Mouse (Mus musculus) forebrain, embryonic 12.5 days (tissue): ENCODE data around the gene Ppp4r1. TPM values are rescaled to one million over a fixed set of nuclear protein-coding genes. Genes with fewer than 3 reads are reported as not detected.
A peak's percentile ranks its signal among the peaks of the same experiment; 100 is the strongest.

Experiments used
- ATAC-seq: fragments of 200-750 bp; cut with Nextera tagmentation; 2 replicates; pipeline ENCODE4 v1.8.0; 2017; ENCODE audit warnings: moderate TSS enrichment; ENCODE audit not compliant: low FRiP score
- H3K27ac ChIP-seq: fragments of 300-500 bp; sonication (generic); 2 replicates; pipeline ENCODE4 v1.5.1; 2016; ENCODE audit warnings: mild to moderate bottlenecking
- H3K27me3 ChIP-seq: fragments of 300-500 bp; sonication (generic); 2 replicates; pipeline ENCODE4 v1.6.1; 2016; ENCODE audit warnings: mild to moderate bottlenecking
- H3K36me3 ChIP-seq: fragments of 300-500 bp; sonication (generic); replicated peaks from 2 replicates; pipeline ENCODE4 v1.6.1; 2016; ENCODE audit warnings: mild to moderate bottlenecking
- H3K4me1 ChIP-seq: fragments of 300-500 bp; sonication (generic); 2 replicates; pipeline ENCODE4 v1.6.1; 2016
- H3K4me2 ChIP-seq: fragments of 300-500 bp; sonication (generic); 2 replicates; pipeline ENCODE4 v1.6.1; 2016; ENCODE audit warnings: mild to moderate bottlenecking, moderate library complexity
- H3K4me3 ChIP-seq: fragments of 300-500 bp; sonication (generic); replicated peaks from 2 replicates; pipeline ENCODE4 v1.5.1; 2016; ENCODE audit warnings: mild to moderate bottlenecking
- H3K9ac ChIP-seq: fragments of 300-500 bp; sonication (generic); 2 replicates; pipeline ENCODE4 v1.6.1; 2016; ENCODE audit warnings: mild to moderate bottlenecking
- H3K9me3 ChIP-seq: fragments of 300-500 bp; sonication (generic); 2 replicates; pipeline ENCODE4 v1.6.1; 2016
- WGBS: fragments of 180-500 bp; shearing (Covaris S2); methylation state at CpG from one replicate; pipeline ENCODE4 v1.1.7; 2016; 5-methylcytosine and 5-hydroxymethylcytosine counted together
- polyA plus RNA-seq: library from polyadenylated mRNA; unstranded; fragments of >200 nt; fragmentation: Nextera tagmentation; extraction: Ambion mirVana; gene quantifications from 2 replicates; pipeline ENCODE4 v1.2.1, GENCODE M21; 2016

Gene Ppp4r1
- polyA plus RNA-seq, 1 experiment from 2014 or later = 59.3 TPM

DNA sequence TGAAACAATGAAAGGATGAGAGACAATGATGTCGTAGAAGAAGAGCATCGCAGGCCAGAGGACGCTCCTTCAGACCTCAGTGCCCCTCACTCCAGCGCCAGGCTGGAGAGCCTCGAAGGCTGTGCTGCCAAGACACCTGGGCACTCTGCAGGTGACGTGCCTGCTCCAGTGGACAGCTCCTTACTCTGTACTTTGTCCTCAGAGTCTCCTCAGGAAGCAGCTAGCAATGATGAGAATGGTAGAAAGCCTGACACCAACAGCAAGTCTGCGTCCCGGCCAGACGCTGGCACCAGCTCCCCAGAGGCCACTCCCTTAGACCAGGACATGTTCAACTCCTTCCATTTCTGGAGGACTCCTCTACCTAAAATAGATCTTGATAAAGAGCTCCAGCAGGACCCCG lies 41.9 kb downstream of the Ppp4r1 start:
- H3K27me3 ChIP-seq = no peaks in the 10 kb centered on the region
- H3K4me3 ChIP-seq = no peak overlapping the region
- peaks cover 60% of the 10 kb centered on the region for H3K36me3 ChIP-seq
- no peak for ATAC-seq
- no peak overlapping the region for H3K27ac ChIP-seq
- 93% methylated on average over 10 of the region's 10 CpGs for WGBS
- H3K4me2 ChIP-seq = no peak overlapping the region
- peaks cover 10% of the 10 kb centered on the region for H3K4me1 ChIP-seq
- no peaks in the 10 kb centered on the region for H3K9me3 ChIP-seq
- no peak overlapping the region for H3K9ac ChIP-seq

DNA sequence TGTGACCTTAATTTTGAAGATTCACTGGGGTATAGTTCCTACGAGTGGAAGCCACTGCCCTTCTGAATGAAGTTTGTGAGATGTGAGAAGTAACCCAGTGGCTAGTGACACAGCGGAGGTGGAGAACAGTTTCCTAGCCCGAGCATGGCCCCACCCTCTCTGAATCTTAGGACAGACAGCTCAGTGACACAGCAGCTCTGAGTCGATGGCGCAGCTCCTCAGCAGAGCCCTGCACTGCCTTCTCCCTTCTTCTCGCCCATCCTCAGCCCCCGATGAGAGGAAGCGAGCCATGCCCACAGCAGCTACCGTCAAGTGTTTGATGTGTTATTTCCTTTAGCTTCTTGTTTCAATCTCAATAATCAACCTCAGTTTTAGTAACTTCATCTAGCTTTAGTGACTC lies 43.9 kb downstream of the Ppp4r1 start:
- peaks cover 73% of the 10 kb centered on the region for H3K36me3 ChIP-seq
- 0 out of 2 replicates have a peak overlapping the region, but pooled peaks have one; percentile 36 for H3K27ac ChIP-seq
- 76% methylated on average over 9 of the region's 9 CpGs for WGBS
- ATAC-seq = no peak
- no peaks in the 10 kb centered on the region for H3K9me3 ChIP-seq
- H3K9ac ChIP-seq = no peak overlapping the region
- no peaks in the 10 kb centered on the region for H3K27me3 ChIP-seq
- no peak overlapping the region for H3K4me2 ChIP-seq
- H3K4me1 ChIP-seq = peaks cover 10% of the 10 kb centered on the region
- no peak overlapping the region for H3K4me3 ChIP-seq

DNA sequence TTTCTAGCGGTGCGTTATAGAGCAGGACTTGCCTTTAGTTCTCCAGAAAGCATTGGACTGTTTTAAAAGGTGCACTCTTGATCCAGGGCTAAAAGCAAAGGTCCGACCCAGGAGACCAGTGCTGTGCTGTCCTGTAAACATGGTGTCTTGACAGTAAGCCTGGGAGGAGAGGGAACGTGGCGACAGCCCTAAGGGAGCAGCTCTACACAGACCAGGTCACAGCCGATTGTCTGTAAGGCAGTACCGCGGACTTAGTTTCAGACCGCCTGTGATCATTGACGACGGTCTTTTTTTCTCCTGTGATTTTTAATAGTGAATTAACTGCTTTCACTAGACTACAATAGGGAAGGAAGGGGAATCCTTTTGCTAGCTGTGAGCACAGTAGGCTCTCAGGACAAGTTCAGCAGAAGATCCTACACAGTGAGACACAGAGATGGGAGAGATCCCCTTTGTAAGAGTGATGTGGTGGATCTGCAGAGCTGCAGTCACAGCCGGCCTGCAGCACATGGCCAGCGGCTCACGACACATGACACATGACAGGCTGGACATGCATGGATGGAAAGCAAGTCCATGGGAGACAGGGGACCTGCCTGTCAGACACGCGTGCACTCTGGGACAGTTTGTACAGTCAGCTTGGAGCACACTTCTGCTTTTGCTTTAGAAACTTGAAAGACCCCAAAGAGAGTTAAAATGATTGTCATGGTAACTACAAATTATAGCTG lies 44.9 kb downstream of the Ppp4r1 start:
- ATAC-seq = peak; percentile 42; the same call in 1 of the 2 replicates
- H3K4me2 ChIP-seq = no peak overlapping the region
- peaks cover 10% of the 10 kb centered on the region for H3K4me1 ChIP-seq
- H3K27me3 ChIP-seq = no peaks in the 10 kb centered on the region
- no peak overlapping the region for H3K9ac ChIP-seq
- peaks cover 74% of the 10 kb centered on the region for H3K36me3 ChIP-seq
- H3K27ac ChIP-seq = 0 out of 2 replicates have a peak overlapping the region, but pooled peaks have one; percentile 19
- no peak overlapping the region for H3K4me3 ChIP-seq
- no peaks in the 10 kb centered on the region for H3K9me3 ChIP-seq
- 50% methylated on average over 16 of the region's 16 CpGs for whole genome bisulfite sequencing

DNA sequence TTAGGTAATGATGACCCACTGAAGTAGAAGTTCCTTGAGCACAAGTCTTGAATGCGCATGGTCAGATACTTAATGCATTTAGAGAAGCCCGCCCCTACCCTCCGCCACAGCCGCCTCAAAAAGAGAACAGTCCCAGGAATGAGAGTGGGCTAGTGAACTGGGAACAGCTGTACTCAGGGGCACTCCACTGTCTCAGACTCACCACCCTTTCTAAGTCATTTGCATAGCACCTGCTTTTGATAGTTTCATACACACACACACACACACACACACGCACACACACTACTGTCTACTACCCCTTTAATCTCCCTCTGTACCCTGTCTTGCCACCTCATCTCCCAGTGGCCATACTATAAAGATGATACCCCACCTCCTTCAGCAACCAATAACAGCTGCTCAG lies 45.5 kb downstream of the Ppp4r1 start:
- 89% methylated on average over 5 of the region's 5 CpGs for WGBS
- peaks cover 73% of the 10 kb centered on the region for H3K36me3 ChIP-seq

DNA sequence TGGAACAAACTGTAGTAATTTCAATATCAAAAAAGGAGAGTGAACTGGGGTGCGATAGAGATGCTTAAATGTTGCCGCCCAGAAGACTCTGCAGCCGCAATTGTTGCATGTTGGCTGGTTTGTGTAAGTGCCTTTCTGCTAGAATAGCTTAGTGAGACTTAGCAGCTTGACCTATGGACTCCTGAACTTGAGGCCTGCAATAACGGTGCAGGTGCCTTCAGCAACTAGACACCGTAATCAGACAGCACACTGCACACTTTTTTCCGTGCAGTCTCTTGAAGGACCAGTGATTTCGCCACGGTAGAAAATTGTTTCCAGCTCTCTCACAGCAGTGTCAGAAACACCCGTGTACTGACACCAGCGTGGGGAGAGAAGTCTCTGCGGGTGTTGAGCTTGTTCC lies 46.6 kb downstream of the Ppp4r1 start:
- no peaks in the 10 kb centered on the region for H3K9me3 ChIP-seq
- peaks cover 10% of the 10 kb centered on the region for H3K4me1 ChIP-seq
- ATAC-seq = no peak
- H3K4me3 ChIP-seq = no peak overlapping the region
- 95% methylated on average over 11 of the region's 11 CpGs for WGBS
- no peak overlapping the region; the same call in 1 of the 2 replicates for H3K27ac ChIP-seq
- no peaks in the 10 kb centered on the region for H3K27me3 ChIP-seq
- no peak overlapping the region for H3K9ac ChIP-seq
- peaks cover 78% of the 10 kb centered on the region for H3K36me3 ChIP-seq
- no peak overlapping the region for H3K4me2 ChIP-seq

More for the DNA sequence above, 45.5 kb downstream of the Ppp4r1 start:
- H3K4me1 ChIP-seq = peaks cover 10% of the 10 kb centered on the region
- no peak overlapping the region for H3K27ac ChIP-seq
- H3K4me2 ChIP-seq = no peak overlapping the region
- H3K9ac ChIP-seq = no peak overlapping the region
- no peak overlapping the region for H3K4me3 ChIP-seq
- no peaks in the 10 kb centered on the region for H3K27me3 ChIP-seq
- H3K9me3 ChIP-seq = no peaks in the 10 kb centered on the region
- peak; percentile 48; the same call in 1 of the 2 replicates for ATAC-seq

DNA sequence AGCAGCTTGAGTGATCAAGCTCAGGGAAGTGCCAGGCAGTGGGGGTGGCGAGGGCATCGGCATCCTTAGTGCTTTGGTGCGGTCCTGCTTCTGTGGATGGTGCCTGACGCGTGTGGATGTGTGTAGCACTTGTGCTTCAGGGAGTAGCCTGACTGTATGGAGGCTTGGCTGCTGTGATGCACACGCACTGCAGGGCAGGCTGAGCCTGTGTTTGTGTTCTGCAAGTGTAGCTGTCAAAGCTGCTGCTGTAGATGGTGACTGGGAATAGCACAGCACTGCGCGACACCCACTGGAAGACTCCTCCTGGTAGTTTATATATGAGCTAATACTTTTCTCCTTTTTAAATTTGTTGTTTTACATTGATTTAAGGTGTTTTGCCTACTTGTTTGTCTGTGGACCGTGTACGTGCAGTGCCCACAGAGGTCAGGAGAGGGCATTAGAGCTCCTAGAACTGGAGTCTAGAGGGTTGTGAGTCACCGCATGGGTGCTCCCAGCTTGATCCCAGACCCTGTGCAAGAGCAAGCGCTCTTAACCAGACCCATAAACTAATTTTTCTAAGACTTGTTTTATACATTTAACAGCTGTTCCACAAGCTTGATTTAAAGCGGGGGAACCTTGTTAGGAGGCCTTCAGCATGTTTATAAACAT lies 48.0 kb downstream of the Ppp4r1 start:
- 92% methylated on average over 13 of the region's 13 CpGs for WGBS
- ATAC-seq = no peak
- peaks cover 74% of the 10 kb centered on the region for H3K36me3 ChIP-seq

DNA sequence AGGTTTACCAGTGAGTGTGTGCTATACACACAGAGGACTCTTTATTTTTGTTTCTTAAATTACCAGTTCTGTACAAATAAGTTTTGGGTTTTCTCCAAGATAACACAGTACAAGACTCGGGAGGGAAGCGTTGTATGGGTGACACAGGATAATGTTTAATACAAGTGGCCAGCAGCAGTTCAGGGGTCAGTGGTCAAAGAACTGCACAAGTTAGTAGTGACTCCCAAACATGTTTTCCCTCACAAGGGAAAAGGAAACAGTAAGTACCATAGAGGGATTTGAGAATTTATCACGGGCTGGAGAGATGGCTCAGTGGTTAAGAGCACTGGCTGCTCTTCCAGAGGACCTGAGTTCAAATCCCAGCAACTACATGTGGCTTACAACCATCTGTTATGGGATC lies 51.5 kb downstream of the Ppp4r1 start:
- ATAC-seq = no peak
- Histone ChIP-seq H3K36me3 (peaks cover 91% of the 10 kb centered on the region), H3K4me1 (no peaks in the 10 kb centered on the region; the same call in 1 of the 2 replicates), H3K9ac (no peak overlapping the region), H3K9me3 (no peaks in the 10 kb centered on the region), H3K27me3 (no peaks in the 10 kb centered on the region), H3K4me3 (no peak overlapping the region), H3K27ac (no peak overlapping the region), H3K4me2 (no peak overlapping the region)
- 92% methylated on average over 3 of the region's 3 CpGs for WGBS

More for the DNA sequence above, 48.0 kb downstream of the Ppp4r1 start:
- no peak overlapping the region for H3K27ac ChIP-seq
- no peak overlapping the region for H3K9ac ChIP-seq
- H3K4me3 ChIP-seq = no peak overlapping the region
- peaks cover 10% of the 10 kb centered on the region for H3K4me1 ChIP-seq
- no peak overlapping the region for H3K4me2 ChIP-seq
- H3K9me3 ChIP-seq = no peaks in the 10 kb centered on the region
- no peaks in the 10 kb centered on the region for H3K27me3 ChIP-seq

DNA sequence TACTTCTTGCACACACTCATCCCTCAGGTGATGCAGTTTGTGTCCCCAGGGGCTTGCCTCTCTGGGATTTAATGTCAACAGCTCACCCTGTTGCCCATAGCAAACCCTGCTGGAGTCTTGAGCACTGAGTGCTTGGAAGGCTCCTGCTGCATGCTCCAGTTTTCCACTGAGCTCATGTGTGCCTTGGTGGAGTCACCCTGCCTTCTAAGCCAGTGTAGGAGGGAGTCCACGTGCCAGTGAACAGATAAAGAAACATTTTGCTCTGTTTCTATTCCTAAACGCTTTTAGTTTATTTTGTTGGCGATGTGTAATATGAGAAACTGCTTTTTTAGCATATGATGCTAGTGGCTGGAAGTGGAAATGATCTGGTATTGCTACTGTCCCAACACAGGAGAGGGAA lies 54.4 kb downstream of the Ppp4r1 start:
- H3K4me3 ChIP-seq = no peak overlapping the region
- no peaks in the 10 kb centered on the region for H3K4me1 ChIP-seq
- WGBS = 89% methylated on average over 3 of the region's 3 CpGs
- H3K27me3 ChIP-seq = no peaks in the 10 kb centered on the region
- peaks cover 91% of the 10 kb centered on the region for H3K36me3 ChIP-seq
- no peaks in the 10 kb centered on the region for H3K9me3 ChIP-seq
- H3K9ac ChIP-seq = no peak overlapping the region
- H3K27ac ChIP-seq = no peak overlapping the region
- no peak overlapping the region for H3K4me2 ChIP-seq
- no peak for ATAC-seq

DNA sequence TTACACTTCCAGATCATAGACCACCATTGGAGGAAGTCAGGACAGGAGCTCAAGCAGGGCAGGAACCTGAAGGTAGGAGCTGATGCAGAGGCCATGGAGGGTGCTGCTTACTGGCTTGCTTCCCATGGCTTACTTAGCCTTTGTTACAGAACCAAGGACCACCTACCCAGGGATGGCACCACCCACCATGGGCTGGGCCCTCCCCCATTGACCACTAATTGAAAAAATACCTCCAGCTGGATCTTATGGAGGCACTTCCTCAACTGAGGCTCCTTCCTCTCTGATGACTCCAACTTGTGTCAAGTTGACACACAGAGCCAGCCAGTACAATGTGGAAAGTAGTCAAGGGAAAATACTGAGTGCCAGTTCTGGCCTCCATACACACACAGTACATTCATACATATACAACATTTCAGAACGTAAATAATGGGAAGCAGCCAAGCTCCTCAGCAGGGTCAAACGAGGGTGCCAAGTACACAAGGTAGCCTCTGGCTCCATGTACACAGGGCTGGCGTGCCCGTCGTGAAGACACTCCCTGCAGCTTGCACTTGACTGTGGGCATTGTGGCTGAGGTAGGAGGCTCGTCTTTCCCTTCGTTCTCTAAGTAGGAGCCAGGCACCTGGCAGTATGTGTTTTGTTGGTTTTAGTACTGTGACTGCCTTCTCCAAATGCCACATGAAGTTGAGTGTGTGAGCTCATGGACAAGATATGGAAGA lies 57.3 kb downstream of the Ppp4r1 start:
- Histone ChIP-seq H3K27me3 (no peaks in the 10 kb centered on the region), H3K9me3 (no peaks in the 10 kb centered on the region), H3K27ac (no peak overlapping the region), H3K9ac (no peak overlapping the region), H3K4me3 (no peak overlapping the region), H3K4me2 (no peak overlapping the region), H3K4me1 (no peaks in the 10 kb centered on the region), H3K36me3 (peaks cover 88% of the 10 kb centered on the region)
- WGBS = 86% methylated on average over 7 of the region's 7 CpGs
- ATAC-seq = no peak

DNA sequence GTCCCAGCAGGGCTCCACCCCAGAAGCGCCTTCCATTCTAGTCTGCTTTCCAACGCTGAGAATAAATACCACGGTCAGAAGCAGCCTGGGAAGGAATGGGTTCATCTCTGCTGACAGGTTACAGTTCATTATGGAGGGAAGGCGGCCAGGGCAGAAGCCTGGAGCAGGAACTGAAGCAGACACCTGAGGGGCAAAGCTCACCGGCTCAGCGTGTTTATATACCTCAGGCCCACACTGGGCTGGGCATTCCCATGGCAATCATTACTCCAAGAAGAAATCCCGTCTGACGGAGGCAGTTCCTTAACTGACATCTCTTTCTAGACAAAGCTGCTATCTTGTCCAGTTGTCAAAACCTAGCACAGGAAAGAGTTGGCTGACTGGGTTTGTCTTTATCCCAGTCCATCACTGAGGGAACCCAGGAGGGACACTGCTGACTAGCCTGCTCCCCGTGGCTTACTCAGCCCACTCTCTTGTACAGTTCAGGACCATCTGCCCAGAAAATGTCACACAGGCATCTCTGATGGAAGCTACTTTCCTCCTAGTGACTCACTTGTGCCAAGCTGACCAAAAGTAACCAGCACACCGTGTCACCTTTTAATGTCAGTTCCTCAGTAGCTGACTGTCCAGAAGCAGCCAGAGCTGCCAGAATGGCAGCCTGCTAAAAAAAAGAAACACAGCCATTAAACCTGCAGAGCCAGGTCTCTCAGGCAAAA lies 60.5 kb downstream of the Ppp4r1 start:
- Histone ChIP-seq H3K27me3 (no peaks in the 10 kb centered on the region), H3K9me3 (no peaks in the 10 kb centered on the region), H3K4me3 (no peak overlapping the region), H3K4me1 (no peaks in the 10 kb centered on the region), H3K4me2 (no peak overlapping the region), H3K36me3 (peaks cover 76% of the 10 kb centered on the region), H3K9ac (no peak overlapping the region), H3K27ac (no peak overlapping the region)
- 89% methylated on average over 10 of the region's 10 CpGs for WGBS
- ATAC-seq = no peak

DNA sequence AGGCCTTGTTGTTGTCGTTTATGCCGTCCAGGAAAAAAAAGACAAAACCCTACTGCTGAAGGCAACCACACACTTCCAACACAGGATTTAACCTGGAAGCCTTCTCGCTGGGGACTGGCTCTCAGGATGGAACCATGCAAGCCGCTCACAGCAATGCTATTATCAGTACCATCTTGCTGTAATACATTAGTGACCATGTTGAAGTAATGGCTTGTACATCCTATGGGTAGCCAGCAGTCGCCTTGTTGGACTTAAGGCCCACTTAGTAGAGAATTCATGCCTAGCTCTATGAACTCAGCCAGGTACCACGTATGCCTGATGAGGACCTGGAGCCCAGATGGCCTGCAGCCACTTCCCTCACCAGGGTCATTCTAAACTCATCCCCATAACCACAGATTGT lies 63.0 kb downstream of the Ppp4r1 start:
- no peak for ATAC-seq
- H3K9me3 ChIP-seq = no peaks in the 10 kb centered on the region
- H3K4me3 ChIP-seq = no peak overlapping the region
- no peak overlapping the region for H3K27ac ChIP-seq
- 93% methylated on average over 6 of the region's 6 CpGs for WGBS
- H3K36me3 ChIP-seq = peaks cover 69% of the 10 kb centered on the region
- H3K4me1 ChIP-seq = no peaks in the 10 kb centered on the region
- H3K27me3 ChIP-seq = no peaks in the 10 kb centered on the region
- H3K9ac ChIP-seq = no peak overlapping the region
- no peak overlapping the region for H3K4me2 ChIP-seq
